Mouse (Mus musculus) left cerebral cortex, adult 9 months (tissue): Measurements from ENCODE around the gene Atg101.
A peak's percentile ranks its signal among the peaks of the same experiment; 100 is the strongest.

ENCODE experiments used
- DNase-seq, 2 experiments: peaks; one replicate each; pipeline ENCODE4 v3.0.0; 2022; ENCODE audit warnings: low spot score in 2 of 2

Gene Atg101

DNA sequence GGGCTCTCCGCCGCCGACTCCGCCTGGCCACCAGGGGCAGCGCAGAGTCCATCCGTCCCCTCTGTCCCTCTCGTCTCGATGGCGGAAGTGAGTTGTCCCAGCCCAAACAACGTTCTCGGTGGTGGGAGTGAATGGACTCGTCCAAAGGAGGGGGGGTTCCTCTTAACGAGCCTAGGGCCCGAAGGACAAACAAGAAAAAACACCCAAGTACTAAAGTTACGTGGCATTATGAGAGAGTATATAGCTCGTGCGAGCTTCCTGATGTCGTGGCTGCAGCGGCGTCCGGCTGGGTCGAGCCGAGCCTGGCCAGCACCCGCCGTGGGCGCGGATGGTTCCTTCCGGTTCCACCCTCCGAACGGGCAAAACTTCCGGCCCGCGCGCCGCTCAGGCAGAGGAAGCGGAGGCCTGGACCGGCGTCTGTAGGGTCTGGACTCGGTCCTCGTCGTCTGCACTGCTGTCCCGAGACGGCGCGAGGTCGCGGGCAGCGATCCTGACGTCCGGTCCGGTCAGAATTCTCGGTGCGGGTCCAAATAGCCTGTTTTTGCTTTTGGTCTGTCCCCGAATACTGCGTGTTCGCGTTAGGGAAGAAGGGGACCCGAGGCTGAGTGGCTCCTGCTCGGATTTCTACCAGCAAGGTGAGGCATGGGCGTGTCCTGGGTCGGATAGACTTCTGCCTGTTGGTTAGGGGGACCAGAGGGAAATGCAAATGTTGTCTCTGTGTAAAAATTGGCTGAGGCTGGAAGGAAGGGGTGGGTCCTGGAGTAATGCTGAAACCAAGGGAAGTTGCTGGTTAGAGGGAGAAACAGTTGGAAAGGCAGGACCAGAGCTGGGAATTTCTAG lies at the start of gene Atg101:
Atg101 (plus strand) TSS at position 362 of the 840 bp plus-strand sequence.
- peak; percentile 80 to 90 for DNase-seq

DNA sequence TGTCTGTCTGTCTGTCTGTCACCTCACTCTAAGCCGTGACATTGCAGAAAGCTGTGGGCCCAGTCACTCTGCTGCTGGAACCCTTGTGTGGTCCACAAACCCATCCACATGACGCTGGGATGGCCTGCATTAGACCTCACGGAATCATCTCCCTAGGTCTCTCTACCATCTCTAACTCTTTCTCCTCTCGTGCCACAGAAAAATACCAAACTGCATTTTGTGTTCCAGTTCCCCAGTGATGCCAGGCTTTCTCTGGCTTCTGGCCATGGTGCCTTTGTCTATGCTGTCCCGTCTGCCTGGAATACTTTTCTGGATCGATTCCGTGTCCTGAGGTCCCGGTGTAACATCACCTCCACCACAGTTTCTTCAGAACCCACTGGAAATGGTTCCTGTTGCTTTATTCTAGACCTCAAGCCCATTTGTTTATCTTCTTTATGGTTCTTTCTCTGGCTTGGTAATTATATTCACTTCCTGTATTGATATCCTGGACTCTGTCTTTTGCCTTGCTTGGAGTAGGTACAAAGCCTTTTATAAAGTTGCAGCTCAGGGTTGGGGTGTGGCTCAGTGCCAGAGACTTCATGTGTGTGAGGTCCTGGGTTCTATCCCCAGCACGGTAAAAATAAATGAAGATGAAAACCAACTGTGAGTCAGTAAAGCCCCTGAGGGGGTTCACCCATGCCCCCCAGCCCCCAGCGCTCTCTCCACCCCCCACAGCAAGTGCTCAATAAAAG lies 49.3 kb upstream of the Atg101 start:
- DNase-seq: no peak

DNA sequence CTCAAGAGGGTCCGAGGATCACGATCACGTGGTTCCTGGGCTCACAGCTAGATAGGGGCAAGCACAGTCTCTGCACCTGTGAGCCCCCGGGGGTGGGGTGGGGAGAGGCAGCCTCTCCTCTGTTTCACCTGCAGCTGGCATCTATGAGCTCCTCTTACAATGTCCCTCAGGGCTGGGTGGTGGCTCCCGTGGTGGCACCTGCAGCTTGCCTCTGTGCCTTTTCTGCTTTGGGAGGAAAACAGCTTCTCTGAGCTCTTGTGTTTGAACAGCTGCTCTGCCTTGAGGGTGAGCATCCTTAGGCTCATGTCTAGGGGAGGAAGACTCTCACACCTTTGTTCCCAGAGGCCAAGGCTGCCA lies 48.8 kb upstream of the Atg101 start:
- DNase-seq: no peak

DNA sequence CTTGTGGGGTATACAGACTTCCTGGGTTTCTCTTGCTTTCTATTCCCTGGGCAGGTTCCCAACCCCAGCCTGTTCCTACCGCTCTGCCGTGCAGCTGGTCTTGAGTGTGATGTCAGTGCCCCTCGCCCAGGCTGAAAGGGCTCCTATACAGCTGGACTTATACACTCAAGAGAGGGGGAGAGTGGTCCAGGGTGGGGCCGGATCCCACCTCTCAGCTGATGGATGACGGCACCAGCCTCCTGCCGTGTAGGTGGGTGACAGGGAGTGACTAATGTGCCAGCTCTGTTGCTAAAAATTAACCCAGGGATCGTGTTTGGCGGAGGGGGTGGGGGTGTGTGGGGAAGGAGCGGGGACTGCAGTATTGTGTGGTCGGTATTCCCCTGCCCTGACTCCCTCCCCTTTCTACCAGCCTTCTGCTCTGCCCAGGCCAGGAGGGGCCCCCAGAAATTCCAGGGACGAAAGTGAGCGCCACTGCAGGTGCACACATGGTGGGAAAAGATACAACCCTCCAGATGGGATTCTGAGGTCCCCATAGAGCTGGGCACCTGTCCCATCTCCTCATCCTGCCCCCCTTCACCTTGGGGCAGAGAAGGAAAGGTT lies 48.2 kb upstream of the Atg101 start:
- DNase-seq: peak in 1 of 2 experiments; percentile 74

DNA sequence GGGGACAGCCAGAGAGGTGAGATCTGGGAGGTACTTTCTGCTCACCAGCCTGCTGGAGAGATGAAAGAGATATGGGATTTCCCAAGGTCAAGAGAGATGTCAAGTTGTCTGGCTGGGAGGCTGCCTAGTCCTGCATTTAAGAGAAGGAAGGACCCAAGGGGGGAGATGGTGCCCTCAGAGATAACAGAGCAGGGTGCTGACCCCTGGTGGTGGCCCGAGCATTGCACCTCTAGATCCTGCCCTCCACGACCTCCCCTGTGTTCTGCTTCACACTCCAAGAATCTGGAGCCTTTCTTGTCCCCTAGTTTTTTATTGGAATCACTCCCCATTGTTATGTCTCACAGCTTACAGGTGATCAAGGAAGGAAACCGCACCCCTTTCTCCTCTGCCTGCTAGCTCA lies 47.2 kb upstream of the Atg101 start:
- peak in 1 of 2 experiments; percentile 59 for DNase-seq

DNA sequence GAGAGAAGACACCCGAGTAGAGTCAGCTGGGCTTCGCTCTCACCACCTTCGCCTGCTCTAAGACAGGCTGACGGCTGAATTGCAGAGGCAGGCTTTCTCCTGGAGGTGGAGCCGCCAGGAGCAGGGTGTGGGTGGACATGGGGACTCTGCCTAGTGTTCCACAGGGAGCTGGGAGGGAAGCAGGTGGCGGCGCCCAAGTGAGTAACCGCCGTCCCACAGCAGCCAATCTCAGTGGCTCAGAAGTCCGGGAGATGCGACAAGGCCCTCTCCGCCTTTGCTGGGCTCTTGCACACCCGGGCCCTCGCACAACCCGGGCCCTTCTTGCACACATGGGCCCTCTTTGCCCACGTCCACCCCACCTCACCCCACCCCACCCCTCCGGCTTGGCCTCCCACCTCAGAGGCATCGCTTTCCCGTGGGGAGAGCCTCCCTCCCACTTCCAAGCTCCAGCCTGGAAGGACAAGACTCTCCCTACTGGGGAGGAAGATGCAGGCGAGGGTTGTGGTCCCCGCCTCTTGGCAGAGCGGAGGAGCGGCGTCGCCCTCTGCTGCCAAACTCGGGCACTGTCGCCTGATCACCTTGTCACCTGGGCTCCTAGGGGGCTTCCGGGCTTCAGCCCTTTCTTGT lies 45.1 kb upstream of the Atg101 start:
- DNase-seq: peak; percentile 84 to 85

DNA sequence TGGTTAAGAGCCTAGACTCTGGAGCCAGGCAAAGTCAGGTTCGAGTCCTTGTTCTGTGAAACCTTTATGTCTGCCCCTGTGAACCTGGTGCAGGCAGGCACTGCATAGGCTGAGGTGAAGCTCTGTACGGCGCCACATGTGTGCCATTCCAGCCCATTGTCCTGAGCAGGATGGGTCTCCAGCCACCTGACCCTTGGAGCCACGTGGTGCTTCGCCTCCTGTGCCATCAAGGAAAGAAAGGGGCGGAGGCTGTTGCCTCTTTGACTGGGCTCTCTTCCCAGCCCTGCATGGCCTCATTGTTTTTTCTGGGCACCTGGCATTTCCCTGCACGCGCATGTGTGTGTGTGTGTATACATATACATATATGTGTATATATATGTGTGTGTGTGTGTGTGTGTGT lies 44.3 kb upstream of the Atg101 start:
- DNase-seq: no peak

DNA sequence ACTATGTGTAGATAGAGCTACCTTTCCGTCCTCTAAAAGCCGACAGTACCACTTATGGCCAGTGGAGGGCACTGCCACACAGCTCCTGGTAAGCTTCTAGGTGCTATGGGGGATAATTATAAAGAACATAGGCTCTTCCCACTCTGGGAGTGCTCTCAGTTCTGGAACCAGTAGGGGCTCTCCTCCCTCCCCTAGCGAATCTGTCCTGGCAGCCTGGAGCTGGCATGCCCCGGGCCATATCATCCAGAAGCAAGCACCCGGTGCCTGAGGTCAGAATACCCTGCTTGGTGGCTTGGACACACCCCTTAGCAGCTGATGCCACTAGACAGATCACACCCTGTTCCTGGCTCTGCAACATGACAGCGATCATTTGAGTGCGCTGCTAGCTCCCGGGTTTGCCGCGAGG lies 43.3 kb upstream of the Atg101 start:
- peak; percentile 80 to 98 for DNase-seq

DNA sequence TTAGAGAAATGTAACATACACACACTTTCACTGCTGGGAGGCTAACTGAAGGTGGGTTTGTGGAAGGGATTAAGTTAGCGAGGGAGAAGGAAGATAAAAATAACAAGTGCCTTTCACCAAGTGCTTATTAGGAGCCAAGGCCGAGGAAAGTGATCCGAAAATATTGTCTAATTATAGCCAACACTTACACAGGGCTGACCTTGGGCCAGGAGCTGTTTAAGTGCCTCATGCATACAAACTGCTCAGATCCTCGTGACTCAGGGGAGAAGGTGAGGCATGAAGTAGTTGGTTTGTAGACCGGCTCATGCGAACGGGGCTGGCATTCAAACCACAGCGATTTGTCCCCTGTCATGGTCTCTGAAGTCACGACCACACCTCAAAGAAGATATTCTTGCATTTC lies 42.8 kb upstream of the Atg101 start:
- no peak for DNase-seq

DNA sequence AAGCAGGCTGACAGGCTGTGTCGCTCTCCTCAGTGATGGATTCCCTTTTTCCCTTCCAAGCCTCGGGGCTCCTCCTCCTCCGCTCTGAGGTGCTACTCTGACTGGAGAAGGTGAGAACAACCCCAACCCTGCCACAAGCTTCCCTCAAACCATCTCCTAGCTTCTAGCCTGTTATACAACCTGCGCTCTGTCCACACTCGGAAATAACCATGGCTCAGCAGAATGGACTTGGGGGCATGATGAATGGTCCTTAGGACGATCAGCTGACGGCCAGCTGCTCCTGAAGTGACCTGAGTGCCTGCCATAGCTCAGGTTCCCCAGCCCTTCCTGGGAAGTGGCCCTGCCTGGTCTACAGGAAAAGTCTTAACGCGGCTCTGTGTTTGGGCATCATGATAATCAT lies 42.2 kb upstream of the Atg101 start:
- no peak for DNase-seq

DNA sequence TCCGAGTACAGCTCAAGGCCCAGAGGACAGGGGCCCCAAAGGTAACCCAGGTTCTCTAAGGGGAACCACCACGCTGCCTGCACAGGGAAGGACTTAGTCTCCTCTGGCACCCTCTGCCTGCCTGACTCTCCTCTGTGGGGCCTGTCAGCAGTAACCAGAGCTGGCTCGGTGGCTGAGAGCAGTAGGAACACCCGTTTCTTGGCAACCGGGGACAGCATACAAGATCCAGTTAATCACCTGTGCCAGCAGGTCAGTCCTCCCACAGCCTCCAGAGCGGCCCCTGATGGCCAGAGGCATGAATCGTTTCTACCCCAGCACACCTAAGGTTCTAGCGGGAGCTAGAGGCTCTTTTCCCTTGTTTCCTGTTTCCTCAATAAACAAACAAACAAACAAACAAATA lies 41.4 kb upstream of the Atg101 start:
- no peak for DNase-seq

DNA sequence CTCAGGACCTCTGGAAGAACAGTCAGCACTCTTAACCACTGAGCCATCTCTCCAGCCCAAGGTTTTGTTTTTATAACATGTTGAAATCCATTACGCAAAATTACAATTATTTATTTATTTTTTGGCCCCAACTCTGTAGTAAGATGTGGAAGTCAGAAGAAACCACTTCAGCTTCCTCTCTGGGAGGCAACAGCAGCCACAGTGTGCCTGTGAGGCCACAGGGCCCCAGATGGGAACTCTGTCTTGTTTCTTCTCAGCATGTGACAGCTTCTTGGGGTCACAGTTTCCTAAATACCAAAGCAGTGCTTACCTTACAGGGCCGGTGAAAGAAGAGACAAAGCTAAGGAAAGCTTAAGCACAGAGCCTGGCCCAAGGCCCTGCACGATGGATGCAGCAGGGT lies 40.1 kb upstream of the Atg101 start:
- no peak for DNase-seq

DNA sequence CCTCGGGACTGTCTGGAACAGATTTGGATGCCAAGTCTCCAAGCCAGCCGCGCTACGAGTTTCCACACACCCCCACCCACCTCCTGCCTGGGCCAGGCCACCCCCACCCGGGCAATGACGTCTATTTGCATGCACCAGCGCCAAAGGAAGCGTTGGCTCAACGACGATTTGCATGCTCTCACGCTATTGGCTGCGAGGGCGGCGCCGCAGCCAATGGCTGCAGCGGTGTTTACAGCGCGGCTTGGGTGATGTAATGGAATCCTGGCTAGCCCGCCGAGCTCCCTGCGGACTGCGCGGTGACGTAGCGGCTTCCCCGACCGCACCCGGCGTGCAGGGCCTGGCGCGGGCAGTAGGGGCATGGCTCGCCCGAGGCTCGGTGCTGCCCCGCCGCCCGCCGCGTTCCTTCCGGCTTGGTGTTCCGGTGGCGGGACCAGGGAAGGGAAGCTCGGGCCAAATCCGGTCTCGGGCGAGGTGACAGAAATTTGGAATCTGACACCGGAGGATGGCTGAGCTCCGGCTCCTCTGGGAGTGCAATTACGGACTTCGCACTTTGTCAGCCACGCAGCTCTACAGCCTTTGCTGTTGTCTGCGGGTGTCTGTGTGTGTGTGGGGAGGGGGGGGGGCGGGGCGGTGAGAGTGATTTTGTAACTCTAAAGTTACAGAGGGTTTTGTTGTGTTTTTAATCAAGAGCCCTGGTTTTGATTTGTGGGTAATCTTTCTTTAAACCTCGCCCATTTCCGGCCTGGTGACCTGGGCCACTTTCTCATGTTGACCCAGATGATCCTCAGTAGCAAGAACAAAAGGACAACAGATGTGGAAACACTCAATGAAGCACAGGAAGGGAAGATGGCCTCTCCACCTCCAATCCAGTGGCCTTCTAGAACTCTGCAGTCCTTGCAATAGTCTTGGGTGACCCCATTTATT lies 37.6 kb upstream of the Atg101 start:
- peak; percentile 94 to 96 for DNase-seq

DNA sequence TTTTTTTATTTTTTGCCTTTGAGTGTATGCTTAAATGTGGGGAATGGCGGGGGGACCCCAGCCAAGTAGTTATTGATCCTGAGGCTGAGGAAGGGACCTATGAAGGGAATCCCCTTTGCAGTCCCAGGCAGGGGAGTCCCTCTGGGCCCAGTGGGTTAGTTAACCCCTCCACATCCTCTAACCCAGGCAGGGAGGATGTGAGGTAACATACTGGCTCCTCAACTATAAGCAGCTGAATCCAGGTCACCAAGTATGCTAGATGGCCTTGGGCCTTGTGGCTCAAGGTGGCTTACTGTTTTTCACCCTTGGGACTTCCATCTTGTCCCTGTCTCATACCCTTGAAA lies 36.9 kb upstream of the Atg101 start:
- no peak for DNase-seq

DNA sequence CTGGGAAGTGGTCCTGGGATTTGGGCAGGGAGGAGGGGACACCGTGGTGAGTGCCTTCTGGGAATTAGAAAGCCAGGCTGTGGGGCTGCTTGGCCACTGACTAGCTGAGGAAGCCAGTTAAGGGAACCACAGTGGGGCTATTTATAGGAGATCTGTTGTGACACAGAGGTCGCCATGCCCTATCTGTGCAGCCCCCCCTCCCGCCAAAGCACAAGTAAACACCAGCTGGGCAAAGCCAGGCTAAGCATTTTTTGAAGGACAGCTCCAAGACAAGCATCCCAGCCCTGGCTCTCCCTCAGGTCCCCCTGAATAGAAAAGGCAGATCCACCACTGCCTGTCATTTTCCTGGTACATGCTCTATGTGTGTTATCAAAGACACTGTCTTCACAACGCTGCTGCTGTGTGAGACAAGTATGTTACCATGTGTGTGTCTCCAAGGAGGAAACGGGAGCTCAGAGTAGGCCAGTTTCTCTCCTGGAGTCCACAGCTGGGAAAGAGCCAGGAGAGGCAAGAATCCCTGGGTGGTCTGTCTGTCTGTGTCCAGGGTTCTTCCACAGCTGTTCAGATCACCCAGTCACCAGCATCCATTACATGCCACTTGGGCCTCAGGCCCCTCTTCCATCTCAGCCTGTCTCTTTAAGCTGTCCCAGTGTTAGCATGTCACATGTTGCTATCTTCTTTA lies 35.9 kb upstream of the Atg101 start:
- DNase-seq: no peak

DNA sequence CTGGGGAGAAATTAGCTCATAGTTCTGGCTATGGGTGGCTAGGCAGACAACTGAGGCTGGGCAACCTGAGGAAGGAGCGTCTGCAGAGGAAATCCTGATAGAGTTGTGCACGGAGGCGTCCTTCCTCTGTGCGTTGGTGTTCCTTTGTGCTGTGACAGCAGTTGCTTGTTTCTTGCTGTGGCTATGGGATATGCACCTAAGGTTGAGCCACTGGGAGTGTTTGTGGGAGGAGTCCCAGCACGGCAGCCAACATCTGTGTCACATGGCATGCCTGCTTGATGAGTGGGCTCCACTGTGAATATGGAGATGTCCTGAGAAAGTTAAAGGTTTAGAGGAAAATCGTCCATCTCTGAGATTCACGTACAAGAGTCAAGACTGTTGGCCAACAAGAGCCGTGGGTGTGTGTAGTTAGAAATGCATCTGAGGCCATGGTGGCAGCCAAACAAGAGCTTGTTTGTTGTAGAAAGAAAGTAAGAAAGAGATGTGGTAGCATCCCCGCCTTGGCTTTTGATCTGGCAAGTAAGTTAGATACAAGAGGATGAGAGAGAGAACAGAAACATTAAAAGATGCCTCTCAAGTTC lies 33.8 kb upstream of the Atg101 start:
- no peak for DNase-seq

DNA sequence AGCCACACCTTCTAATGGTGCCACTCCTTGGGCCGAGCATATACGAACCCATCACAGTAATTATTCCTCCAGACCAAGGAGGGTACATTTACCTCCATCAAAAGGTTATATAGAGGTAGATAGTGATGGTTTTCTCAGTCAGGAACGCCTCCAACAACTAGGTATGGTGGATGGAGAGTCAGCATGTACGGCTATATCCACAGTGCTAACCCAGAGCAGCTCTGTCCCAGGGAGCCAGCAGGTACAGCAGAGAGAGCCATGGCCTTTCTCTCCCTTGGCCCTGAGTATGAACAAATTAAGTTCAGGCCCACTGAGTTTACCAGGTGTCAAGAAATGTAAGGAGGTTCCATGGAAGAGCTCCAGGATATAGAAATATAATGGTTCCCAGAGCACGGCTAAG lies 32.1 kb upstream of the Atg101 start:
- no peak for DNase-seq

DNA sequence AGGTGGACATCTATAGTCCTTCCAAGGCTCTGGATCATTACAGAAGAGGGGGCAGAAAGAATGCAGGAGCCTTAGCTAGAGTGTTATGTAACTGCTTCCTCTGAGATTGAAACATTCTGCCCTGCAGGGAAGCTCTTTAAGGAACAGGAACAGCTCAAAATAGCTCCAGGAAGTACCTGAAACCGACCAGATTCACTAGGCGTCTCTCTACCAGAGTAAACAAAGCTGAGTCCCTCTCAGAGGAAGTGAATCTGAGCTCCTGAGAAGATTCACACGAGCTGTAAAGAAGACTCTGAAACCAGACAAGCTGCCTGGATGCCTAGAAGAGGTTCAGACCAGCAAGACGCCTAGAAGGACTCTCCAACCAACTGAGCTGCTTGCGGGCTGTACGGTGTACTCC lies 31.5 kb upstream of the Atg101 start:
- DNase-seq: no peak

DNA sequence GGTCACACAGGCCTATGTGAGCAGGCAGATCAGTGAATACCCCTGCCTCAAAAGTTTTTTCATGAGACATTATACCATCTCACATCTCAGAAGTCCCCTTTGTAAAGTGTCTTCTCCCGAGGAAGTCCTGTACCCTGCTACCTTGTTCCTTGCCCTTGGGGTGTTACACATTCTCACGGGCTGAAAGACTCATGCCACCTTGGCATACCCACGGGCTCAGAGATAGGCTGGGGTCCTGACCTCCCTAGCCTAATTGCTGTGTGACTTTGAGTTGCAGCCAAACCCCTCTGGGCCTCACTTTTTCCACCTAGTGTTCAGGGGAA lies 30.5 kb upstream of the Atg101 start:
- no peak for DNase-seq
